Mouse (Mus musculus): ENCODE data around the gene Dll3.

DNA sequence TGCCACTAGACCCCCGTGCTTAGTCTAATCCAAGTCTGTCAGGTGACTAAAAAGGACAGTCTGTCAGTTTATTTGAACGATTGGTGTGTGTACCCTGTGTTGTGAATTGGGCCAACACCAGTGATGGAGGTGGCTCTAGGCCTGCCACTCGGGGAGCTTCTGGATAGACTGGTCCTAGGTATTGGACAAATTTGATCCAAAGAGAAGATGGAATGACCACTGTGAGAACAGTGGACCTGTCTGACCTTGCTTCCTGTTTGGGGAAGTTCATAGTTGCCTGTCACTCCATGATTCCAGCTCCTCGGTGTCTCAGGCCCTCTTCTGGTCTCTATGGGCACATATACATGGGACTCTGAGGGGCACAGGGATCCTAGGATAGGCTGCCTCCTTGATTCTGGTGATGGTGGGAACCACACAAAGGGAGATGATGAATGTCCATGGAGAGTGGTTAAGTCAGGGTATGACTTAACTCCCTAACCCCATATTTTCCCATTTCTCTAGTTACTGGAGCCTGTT is 49.7 kb upstream of the Dll3 start:
- TF ChIP-seq POLR2A (IDR thresholded peaks at IDR 0.05; ENCODE audit: extremely low read depth, insufficient read depth, low read length) (no peak), CTCF (IDR thresholded peaks at IDR 0.05; ENCODE audit: extremely low read depth, insufficient read depth, low read length) (no peak)

Data from cortical plate, adult 2 months (tissue).